ENCODE assay signal across 13 mouse cellular contexts in genomic region chr10:56194310-56194709, GRCm38 (mm10).
"Had no signal": no experiment of that assay in that cellular context is flagged by ENCODE, and none has a peak within 500 bp of the region (broad histone marks: within the 10 kb centered on the region; RNA-seq: fewer than 3 reads in every experiment).

No protein-coding gene starts in this region.

- H3K4me2 ChIP-seq: liver, embryonic 13.5 days; neural tube, embryonic 12.5 days; neural tube, embryonic 15.5 days had no signal

- H3K4me1 ChIP-seq: liver, embryonic 13.5 days; neural tube, embryonic 12.5 days; neural tube, embryonic 15.5 days had no signal

- H3K4me3 ChIP-seq: layer of hippocampus, adult 2 months; liver, embryonic 13.5 days; neural tube, embryonic 12.5 days; neural tube, embryonic 15.5 days had no signal

- H3K27ac ChIP-seq: layer of hippocampus, adult 2 months; liver, embryonic 13.5 days; neural tube, embryonic 12.5 days; neural tube, embryonic 15.5 days had no signal

- H3K27me3 ChIP-seq: liver, embryonic 13.5 days; neural tube, embryonic 12.5 days; neural tube, embryonic 15.5 days had no signal

- H3K9ac ChIP-seq: liver, embryonic 13.5 days; neural tube, embryonic 12.5 days; neural tube, embryonic 15.5 days had no signal

- H3K36me3 ChIP-seq: liver, embryonic 13.5 days; neural tube, embryonic 12.5 days; neural tube, embryonic 15.5 days had no signal

- ATAC-seq: intestine, postnatal 0 days had no signal

- DNase-seq: kidney, adult 8-10 months; kidney, postnatal 14 days; layer of hippocampus, adult 9-11 months; liver, embryonic 13.5 days; lung, adult 2 months; lung, postnatal 14 days; lung, postnatal 4 days; thymus, adult 18-20 months; thymus, postnatal 36 days had no signal

- H3K9me3 ChIP-seq: liver, embryonic 13.5 days; neural tube, embryonic 12.5 days; neural tube, embryonic 15.5 days had no signal
